Mouse (Mus musculus) hindbrain, embryonic 14.5 days (tissue): ENCODE measurements around the gene Asgr2. TPM values are rescaled to one million over a fixed set of nuclear protein-coding genes. Genes with fewer than 3 reads are reported as not detected.
A peak's percentile ranks its signal among the peaks of the same experiment; 100 is the strongest.
"Not testable (repeated sequence)": the region's sequence is repeated elsewhere in the genome, so short reads cannot be mapped to it uniquely, and the experiment has no call there.

ENCODE experiments used
- ATAC-seq: fragments of 200-750 bp; cut with Nextera tagmentation; 2 replicates; pipeline ENCODE4 v1.8.0; 2017; ENCODE audit warnings: moderate number of reproducible peaks, mild to moderate bottlenecking, moderate TSS enrichment, moderate library complexity; ENCODE audit not compliant: low FRiP score
- DNase-seq: peaks from one replicate; pipeline ENCODE4 v3.0.0-alpha.2; 2015; ENCODE audit warnings: low spot score
- H3K27ac ChIP-seq: fragments of 300-500 bp; sonication (generic); 2 replicates; pipeline ENCODE4 v1.5.1; 2014; ENCODE audit warnings: mild to moderate bottlenecking, moderate library complexity
- H3K27me3 ChIP-seq: fragments of 300-500 bp; sonication (generic); 2 replicates; pipeline ENCODE4 v1.6.1; 2014; ENCODE audit warnings: mild to moderate bottlenecking, low read length, mixed read lengths; ENCODE audit not compliant: control insufficient read depth, insufficient read depth
- H3K36me3 ChIP-seq: fragments of 300-500 bp; sonication (generic); replicated peaks from 2 replicates; pipeline ENCODE4 v1.6.1; 2014; ENCODE audit not compliant: control insufficient read depth, insufficient read depth
- H3K4me1 ChIP-seq: fragments of 300-500 bp; sonication (generic); replicated peaks from 2 replicates; pipeline ENCODE4 v1.6.1; 2014; ENCODE audit warnings: antibody characterized with exemption, low read length, mixed read lengths; ENCODE audit not compliant: control insufficient read depth, insufficient read depth
- H3K4me2 ChIP-seq: fragments of 300-500 bp; sonication (generic); replicated peaks from 2 replicates; pipeline ENCODE4 v1.6.1; 2014; ENCODE audit warnings: mild to moderate bottlenecking, moderate library complexity
- H3K4me3 ChIP-seq: fragments of 300-500 bp; sonication (generic); replicated peaks from 2 replicates; pipeline ENCODE4 v1.5.1; 2014; ENCODE audit warnings: mild to moderate bottlenecking, low read length
- H3K9ac ChIP-seq: fragments of 300-500 bp; sonication (generic); 2 replicates; pipeline ENCODE4 v1.6.1; 2014
- H3K9me3 ChIP-seq: fragments of 300-500 bp; sonication (generic); 2 replicates; pipeline ENCODE4 v1.6.1; 2016; ENCODE audit warnings: low read length; ENCODE audit not compliant: control insufficient read depth
- WGBS: fragments of 180-500 bp; shearing (Covaris S2); extraction: QIAGEN DNeasy Blood & Tissue Kit; methylation state at CpG from one replicate; pipeline ENCODE4 v1.1.7; 2014; 5-methylcytosine and 5-hydroxymethylcytosine counted together
- polyA plus RNA-seq: library from polyadenylated mRNA; unstranded; fragments of >200 nt; fragmentation: Nextera tagmentation; extraction: Ambion mirVana; gene quantifications from 2 replicates; pipeline ENCODE4 v1.2.1, GENCODE M21; 2014

Gene Asgr2
- polyA plus RNA-seq, 1 experiment from 2014 or later, result not detected

DNA sequence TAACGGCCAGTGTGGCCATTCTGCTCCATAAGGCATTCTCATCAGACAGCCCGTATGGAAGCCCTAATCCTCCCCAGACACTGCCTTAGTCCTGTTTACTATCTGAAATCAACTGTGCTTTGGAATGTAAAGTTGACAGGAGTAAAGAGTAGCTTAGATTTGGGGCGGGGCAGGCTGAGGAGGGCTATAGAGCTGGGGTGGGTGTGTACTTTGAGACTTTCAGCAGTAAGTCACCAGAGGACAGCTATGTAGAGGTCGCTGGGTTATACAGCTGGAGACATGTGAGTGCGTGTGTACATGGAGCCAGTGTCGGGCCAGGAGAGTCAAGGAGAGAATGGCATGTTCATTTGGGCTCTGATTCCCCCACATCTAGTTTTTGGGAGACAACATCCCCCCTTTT is 32.5 kb upstream of the Asgr2 start:
- H3K9me3 ChIP-seq, result no peaks in the 10 kb centered on the region
- H3K4me3 ChIP-seq, result no peak overlapping the region
- no peak overlapping the region for H3K4me2 ChIP-seq
- WGBS, result 80% methylated on average over 6 of the region's 6 CpGs
- no peak for DNase-seq
- ATAC-seq, result no peak
- no peak overlapping the region for H3K9ac ChIP-seq
- no peak overlapping the region for H3K27ac ChIP-seq
- H3K4me1 ChIP-seq, result no peaks in the 10 kb centered on the region
- no peaks in the 10 kb centered on the region for H3K27me3 ChIP-seq
- no peaks in the 10 kb centered on the region for H3K36me3 ChIP-seq

DNA sequence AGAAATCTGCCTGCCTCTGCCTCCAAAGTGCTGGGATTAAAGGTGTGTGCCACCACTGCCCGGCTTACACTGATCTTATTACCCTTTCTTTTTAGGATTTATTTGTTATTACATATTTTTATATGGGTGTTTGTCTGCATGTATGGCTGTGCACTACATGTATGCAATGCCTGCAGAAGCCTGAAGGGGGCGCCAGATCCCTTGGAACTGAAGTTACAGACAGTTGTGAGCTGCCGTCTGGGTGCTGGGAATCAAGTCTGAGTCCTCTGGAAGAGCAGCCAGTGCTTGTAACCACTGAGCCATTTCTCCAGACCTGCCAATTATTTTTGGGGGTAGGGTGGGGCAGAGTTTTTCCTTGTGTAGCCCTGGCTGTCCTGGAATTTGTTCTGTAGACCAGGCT is 29.4 kb upstream of the Asgr2 start:
- Histone ChIP-seq H3K4me3 (no peak overlapping the region), H3K4me2 (no peak overlapping the region), H3K4me1 (no peaks in the 10 kb centered on the region), H3K9me3 (no peaks in the 10 kb centered on the region), H3K36me3 (no peaks in the 10 kb centered on the region), H3K9ac (no peak overlapping the region), H3K27me3 (no peaks in the 10 kb centered on the region), H3K27ac (no peak overlapping the region)
- DNase-seq, result no peak
- ATAC-seq, result no peak
- WGBS, result 74% methylated on average over 3 of the region's 3 CpGs

DNA sequence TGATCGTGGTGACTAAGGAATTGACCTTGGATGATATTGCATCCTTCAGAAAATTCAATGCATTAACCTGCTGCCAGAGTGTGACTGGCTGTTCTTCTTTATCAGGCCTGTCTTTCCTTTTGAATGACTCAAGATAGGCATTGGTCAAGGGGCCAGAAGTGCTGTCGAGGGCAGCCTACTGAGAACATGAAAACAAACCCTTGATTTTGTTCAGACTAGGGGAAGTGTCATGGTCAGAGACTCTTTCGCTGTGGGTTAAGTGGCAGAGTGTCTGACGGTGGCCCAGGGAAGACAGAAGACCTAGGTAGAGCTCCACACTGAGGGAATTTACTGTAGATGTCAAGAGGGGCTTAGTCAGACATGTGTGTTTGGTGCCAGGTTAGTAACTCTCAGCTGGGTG is 25.7 kb upstream of the Asgr2 start:
- H3K36me3 ChIP-seq, result no peaks in the 10 kb centered on the region
- no peaks in the 10 kb centered on the region for H3K9me3 ChIP-seq
- DNase-seq (no peak), ATAC-seq (no peak)
- no peak overlapping the region for H3K27ac ChIP-seq
- no peak overlapping the region for H3K4me3 ChIP-seq
- no peak overlapping the region for H3K9ac ChIP-seq
- WGBS, result 75% methylated on average over 4 of the region's 4 CpGs
- no peaks in the 10 kb centered on the region for H3K4me1 ChIP-seq
- H3K4me2 ChIP-seq, result no peak overlapping the region
- H3K27me3 ChIP-seq, result no peaks in the 10 kb centered on the region

DNA sequence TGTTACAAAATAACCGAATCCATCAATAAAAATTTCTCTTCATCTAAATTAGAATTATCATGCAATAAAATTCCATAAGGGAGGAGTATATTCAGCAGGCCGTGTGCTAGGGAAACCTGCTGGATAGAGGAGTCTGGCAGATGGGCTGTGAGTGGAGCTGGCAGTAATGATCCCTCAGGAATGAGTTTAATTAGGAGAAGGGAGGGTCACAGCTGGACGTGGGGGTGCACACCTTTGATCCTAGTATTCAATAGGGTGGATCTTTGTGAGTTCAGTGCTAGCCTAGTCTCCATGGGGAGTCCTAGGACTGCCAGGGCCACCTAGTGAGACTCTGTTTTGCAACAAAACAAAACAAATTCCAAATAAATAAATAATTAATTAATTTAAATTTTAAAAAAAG is 24.2 kb upstream of the Asgr2 start:
- peak overlapping the region; percentile 30; the same call in 1 of the 2 replicates for H3K27ac ChIP-seq
- DNase-seq (no peak), ATAC-seq (no peak)
- 27% methylated on average over 3 of the region's 3 CpGs for WGBS
- H3K9me3 ChIP-seq, result no peaks in the 10 kb centered on the region
- H3K36me3 ChIP-seq, result no peaks in the 10 kb centered on the region
- no peak overlapping the region for H3K9ac ChIP-seq
- no peak overlapping the region for H3K4me3 ChIP-seq
- no peaks in the 10 kb centered on the region for H3K4me1 ChIP-seq
- no peaks in the 10 kb centered on the region for H3K27me3 ChIP-seq
- H3K4me2 ChIP-seq, result no peak overlapping the region

DNA sequence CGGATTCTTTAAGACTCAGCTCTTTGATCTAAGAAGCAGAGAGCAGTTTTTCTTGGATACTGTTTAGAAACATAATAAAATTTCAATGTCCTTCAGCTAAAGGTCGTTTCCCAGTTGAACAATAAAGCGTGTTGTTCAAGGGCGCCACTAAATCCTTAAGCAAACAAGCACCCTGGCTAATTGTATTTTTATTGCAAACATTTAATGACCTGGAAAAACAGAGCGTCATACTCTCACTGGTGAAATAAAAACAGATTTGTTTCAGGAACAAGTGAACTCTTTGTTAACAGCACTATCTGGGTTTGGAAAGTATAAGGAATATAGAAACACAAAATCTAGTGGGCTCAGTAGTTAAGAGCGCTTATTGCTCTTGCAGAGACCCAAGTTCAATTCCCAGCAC is 22.4 kb upstream of the Asgr2 start:
- WGBS, result 68% methylated on average over 6 of the region's 6 CpGs
- no peak for ATAC-seq

DNA sequence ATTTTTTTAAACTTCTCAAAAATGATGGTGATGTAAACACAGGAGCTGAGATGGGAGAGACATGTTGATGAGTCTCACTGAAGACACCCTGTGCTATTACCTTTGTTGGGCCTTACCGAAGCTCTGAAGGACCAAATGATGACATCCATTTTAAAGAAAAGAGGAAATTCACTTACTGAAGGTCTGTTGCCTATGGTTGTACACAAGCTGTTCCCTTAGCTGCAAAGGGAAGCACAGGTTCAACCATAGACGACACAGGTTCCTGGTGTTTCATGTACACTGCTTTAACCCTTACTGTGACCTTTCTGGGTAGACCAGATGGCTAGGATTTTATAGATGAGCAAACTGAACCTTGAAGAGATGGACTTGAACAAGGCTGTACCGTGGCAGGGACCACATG is 21.8 kb upstream of the Asgr2 start:
- not testable (repeated sequence) for H3K9me3 ChIP-seq, H3K4me2 ChIP-seq, H3K4me3 ChIP-seq, H3K27ac ChIP-seq, H3K4me1 ChIP-seq, H3K27me3 ChIP-seq, ATAC-seq, H3K36me3 ChIP-seq, H3K9ac ChIP-seq, DNase-seq
- WGBS, result 86% methylated on average over 3 of the region's 3 CpGs

More for the DNA sequence above, 22.4 kb upstream of the Asgr2 start:
- H3K27ac ChIP-seq, result no peak overlapping the region
- H3K9ac ChIP-seq, result no peak overlapping the region
- no peaks in the 10 kb centered on the region for H3K27me3 ChIP-seq
- no peak overlapping the region for H3K4me3 ChIP-seq
- H3K9me3 ChIP-seq, result no peaks in the 10 kb centered on the region
- no peaks in the 10 kb centered on the region for H3K4me1 ChIP-seq
- H3K4me2 ChIP-seq, result no peak overlapping the region
- H3K36me3 ChIP-seq, result no peaks in the 10 kb centered on the region
- DNase-seq, result no peak

DNA sequence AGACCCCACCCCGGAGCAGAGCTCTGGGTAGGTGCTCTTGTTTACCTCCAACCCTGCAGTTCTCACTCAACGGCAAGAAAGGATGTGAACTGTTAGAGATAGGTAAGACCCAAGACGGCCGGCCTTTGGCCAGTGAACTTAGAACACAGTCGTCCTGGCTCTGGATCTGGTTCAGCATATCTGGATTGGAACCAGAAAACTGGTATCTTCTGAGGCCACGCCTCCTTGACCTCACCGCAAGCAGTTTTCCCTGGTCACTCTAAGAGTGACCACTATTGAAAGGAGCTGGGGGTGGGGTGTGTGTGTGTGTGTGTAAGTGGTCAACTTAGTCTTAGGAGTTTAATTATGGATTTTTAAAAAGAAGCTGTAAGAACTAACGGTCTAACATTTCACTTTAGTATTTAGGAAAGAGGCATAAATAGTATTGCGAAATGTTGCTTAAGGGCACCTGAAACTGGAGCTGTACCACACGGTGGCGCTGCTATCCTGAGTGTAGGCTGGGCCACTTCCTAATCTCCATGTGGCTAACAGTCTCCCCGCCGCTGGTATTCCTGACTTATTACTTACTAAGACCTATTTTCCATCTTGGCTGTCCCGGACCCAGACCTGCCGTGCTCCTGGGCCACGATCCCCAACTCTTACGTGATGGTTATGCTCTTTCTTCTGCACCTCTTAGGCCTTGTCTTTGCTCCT is 17.9 kb upstream of the Asgr2 start:
- Histone ChIP-seq H3K9ac (no peak overlapping the region), H3K27me3 (no peaks in the 10 kb centered on the region), H3K9me3 (no peaks in the 10 kb centered on the region), H3K36me3 (no peaks in the 10 kb centered on the region), H3K27ac (no peak overlapping the region), H3K4me1 (no peaks in the 10 kb centered on the region), H3K4me2 (peak overlapping the region; percentile 16; the same call in 1 of the 2 replicates), H3K4me3 (no peak overlapping the region)
- ATAC-seq (no peak; the same call in 1 of the 2 replicates), DNase-seq (peak; percentile 86)
- 41% methylated on average over 17 of the region's 17 CpGs for WGBS

DNA sequence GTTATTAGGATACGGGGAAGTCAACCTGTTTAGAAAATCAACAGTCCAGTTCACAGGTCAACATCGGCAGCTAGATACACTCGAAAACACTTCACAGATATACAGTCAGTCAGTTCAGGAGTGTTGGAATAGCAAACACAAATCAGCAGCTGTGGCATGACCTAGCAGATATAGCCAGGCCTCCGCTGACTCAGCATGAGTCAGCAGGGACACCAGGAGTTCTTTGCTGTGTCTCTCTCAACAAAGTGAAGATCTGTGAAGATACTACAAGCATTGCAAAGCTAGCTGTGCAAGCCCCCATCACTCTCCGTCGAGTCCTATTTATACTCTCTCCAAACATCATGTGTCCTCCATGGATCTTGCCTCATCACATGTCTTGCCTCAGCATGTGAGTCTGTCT is 16.9 kb upstream of the Asgr2 start:
- H3K27me3 ChIP-seq, result no peaks in the 10 kb centered on the region
- no peak overlapping the region for H3K4me2 ChIP-seq
- H3K36me3 ChIP-seq, result no peaks in the 10 kb centered on the region
- no peak overlapping the region for H3K4me3 ChIP-seq
- no peak for DNase-seq
- no peak overlapping the region for H3K9ac ChIP-seq
- no peak overlapping the region for H3K27ac ChIP-seq
- 86% methylated on average over 6 of the region's 6 CpGs for WGBS
- no peaks in the 10 kb centered on the region for H3K4me1 ChIP-seq
- H3K9me3 ChIP-seq, result no peaks in the 10 kb centered on the region
- no peak for ATAC-seq

DNA sequence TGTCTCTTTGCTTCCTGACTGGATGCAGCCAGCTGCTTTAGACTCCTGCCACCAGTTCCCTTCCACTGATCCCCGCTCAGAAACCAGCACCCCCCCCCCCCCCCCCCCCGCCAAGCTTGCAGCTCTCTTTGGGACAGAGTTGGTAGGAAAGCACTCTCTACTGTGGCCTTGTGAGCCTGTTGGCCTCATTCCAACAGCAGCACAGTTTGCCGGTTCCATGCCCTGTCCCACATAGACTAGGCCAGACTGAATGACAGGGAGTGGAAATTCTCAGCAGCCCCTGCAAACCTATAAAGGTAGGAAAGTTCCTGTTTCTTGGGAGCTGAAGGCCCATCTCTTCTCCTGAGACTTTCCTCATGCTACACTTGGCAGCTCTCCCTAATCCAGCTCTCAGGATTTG is 15.0 kb upstream of the Asgr2 start:
- 59% methylated on average over 2 of the region's 3 CpGs for WGBS
- Histone ChIP-seq H3K27ac (no peak overlapping the region), H3K4me3 (no peak overlapping the region), H3K4me2 (no peak overlapping the region), H3K9me3 (no peaks in the 10 kb centered on the region), H3K4me1 (no peaks in the 10 kb centered on the region), H3K27me3 (no peaks in the 10 kb centered on the region), H3K9ac (no peak overlapping the region), H3K36me3 (no peaks in the 10 kb centered on the region)
- no peak for ATAC-seq
- no peak for DNase-seq

DNA sequence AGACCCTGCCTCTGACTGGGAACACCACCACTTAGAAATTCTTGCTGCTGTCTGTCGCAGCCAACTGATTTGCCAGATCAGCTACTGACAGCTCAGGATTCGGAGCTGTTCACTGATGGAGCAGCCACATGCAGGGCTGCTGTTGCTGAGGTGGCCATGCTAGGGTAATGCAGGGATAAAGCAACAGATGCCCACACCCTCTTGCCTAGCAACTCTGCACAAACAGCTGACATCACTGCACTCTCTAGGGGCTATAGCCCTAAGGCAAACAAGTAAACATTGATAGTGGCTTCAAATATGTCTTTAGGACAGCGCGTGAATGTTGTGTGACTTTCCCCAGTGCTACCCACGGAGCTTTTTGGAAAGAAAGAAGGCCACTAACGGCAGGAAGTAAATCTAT is 13.3 kb upstream of the Asgr2 start:
- Histone ChIP-seq H3K4me2 (no peak overlapping the region), H3K9me3 (no peaks in the 10 kb centered on the region), H3K27ac (no peak overlapping the region), H3K4me1 (no peaks in the 10 kb centered on the region), H3K9ac (no peak overlapping the region), H3K4me3 (no peak overlapping the region), H3K27me3 (no peaks in the 10 kb centered on the region), H3K36me3 (no peaks in the 10 kb centered on the region)
- ATAC-seq (no peak), DNase-seq (no peak)
- 75% methylated on average over 6 of the region's 6 CpGs for WGBS
